Mouse (Mus musculus) embryonic facial prominence, embryonic 13.5 days (tissue): ENCODE measurements around the gene Srgap2. TPM values are rescaled to one million over a fixed set of nuclear protein-coding genes. Genes with fewer than 3 reads are reported as not detected.

Experiments used
- ATAC-seq: fragments of 200-750 bp; cut with Nextera tagmentation; 2 replicates; pipeline ENCODE4 v1.8.0; 2017; ENCODE audit warnings: low read depth; ENCODE audit not compliant: insufficient number of reproducible peaks, insufficient read depth, low FRiP score, low TSS enrichment
- H3K27ac ChIP-seq: fragments of 300-500 bp; sonication (generic); 2 replicates; pipeline ENCODE4 v1.5.1; 2015; ENCODE audit warnings: moderate library complexity, mild to moderate bottlenecking, inconsistent platforms
- H3K27me3 ChIP-seq: fragments of 300-500 bp; sonication (generic); 2 replicates; pipeline ENCODE4 v1.6.1; 2015; ENCODE audit warnings: mild to moderate bottlenecking, inconsistent platforms
- H3K36me3 ChIP-seq: fragments of 300-500 bp; sonication (generic); 2 replicates; pipeline ENCODE4 v1.6.1; 2015; ENCODE audit warnings: mild to moderate bottlenecking, inconsistent platforms
- H3K4me1 ChIP-seq: fragments of 300-500 bp; sonication (generic); 2 replicates; pipeline ENCODE4 v1.6.1; 2015; ENCODE audit warnings: inconsistent platforms
- H3K4me2 ChIP-seq: fragments of 300-500 bp; sonication (generic); 2 replicates; pipeline ENCODE4 v1.6.1; 2015; ENCODE audit warnings: moderate library complexity, mild to moderate bottlenecking, inconsistent platforms
- H3K4me3 ChIP-seq: fragments of 300-500 bp; sonication (generic); 2 replicates; pipeline ENCODE4 v1.5.1; 2015; ENCODE audit warnings: mild to moderate bottlenecking, inconsistent platforms
- H3K9ac ChIP-seq: fragments of 300-500 bp; sonication (generic); 2 replicates; pipeline ENCODE4 v1.6.1; 2015; ENCODE audit warnings: mild to moderate bottlenecking, inconsistent platforms
- H3K9me3 ChIP-seq: fragments of 300-500 bp; sonication (generic); 2 replicates; pipeline ENCODE4 v1.6.1; 2016; ENCODE audit warnings: inconsistent platforms
- WGBS: fragments of 180-500 bp; shearing (Covaris S2); methylation state at CpG from one replicate; pipeline ENCODE4 v1.1.7; 2015; ENCODE audit warnings: mixed read lengths; 5-methylcytosine and 5-hydroxymethylcytosine counted together
- polyA plus RNA-seq: library from polyadenylated mRNA; unstranded; fragments of >200 nt; fragmentation: Nextera tagmentation; extraction: Ambion mirVana; gene quantifications from 2 replicates; pipeline ENCODE4 v1.2.1, GENCODE M21; 2015

Srgap2 gene
- polyA plus RNA-seq, 1 experiment from 2014 or later = 16.6 TPM

DNA sequence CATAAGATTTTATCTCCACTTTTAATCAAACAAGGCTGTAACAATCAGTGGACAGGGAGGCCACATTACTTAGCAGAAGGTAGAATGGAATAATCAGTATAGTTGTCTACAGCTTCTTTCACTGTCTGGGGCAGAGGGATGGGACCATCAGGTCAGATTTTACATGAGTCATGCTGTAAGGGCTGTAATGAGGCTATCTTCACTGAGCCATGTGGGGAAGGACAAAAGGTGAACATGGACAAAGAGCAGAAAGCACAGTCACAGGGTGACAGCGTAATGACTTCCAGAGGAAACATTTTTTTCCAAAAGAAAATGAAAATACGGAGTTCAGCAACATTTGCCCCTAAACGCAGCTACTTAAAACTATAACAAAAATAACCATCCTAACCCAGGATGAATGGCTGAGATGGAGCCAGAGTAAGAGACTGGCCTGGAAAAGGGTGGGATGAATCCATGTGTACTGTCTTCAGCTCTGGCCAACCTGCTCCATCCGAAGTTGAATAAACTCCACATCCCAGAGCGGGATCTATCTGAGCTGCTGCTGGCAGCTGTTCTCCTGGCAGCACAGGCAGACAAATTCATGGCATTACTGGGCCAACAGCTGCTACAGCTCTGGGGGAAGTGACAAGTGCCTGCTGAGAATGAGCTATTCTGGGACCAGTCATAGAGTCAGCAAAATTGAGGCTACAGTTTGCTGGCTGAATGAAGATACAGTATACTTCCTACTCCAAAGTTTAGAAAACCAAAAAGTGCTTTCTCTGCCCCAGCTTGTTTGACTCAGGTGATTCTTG is 95.5 kb downstream of the Srgap2 start:
- Histone ChIP-seq H3K27me3 (no peaks in the 10 kb centered on the region), H3K27ac (no peak overlapping the region), H3K9me3 (no peaks in the 10 kb centered on the region), H3K4me3 (no peak overlapping the region), H3K4me2 (no peak overlapping the region), H3K4me1 (peaks cover 34% of the 10 kb centered on the region), H3K36me3 (no peaks in the 10 kb centered on the region), H3K9ac (no peak overlapping the region)
- no peak for ATAC-seq
- 74% methylated on average over 5 of the region's 5 CpGs for WGBS

DNA sequence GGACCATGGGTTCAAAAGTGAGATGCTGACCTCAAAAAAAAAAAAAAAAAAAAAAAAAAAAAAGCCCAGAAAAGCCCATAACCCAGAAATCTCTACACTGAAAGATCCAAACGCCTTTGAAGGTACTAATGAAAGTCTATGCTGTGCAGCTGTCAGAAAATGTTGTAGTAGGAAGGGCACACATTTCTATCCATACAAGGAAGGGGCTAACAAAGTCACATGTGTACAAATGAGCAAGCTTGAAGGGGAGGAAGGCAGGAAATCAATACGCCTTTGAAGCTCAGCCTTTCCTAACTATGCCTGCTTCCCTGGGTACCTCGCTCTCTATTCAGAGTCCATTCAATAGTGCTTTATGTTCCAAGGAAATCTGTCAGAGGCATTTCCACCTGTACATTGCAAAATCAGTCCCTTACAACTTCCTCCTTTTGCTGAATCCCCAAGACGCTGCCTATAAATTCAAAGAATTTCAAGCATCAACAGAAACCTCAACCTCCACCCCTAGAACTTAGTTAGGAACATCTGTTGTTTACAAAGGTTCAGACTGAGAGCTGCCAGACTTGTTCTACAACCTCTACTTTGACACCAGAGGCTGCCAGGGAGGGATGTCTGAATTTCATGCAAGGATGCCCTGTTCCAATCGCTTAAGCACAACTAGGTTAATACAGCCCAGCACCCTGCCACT is 99.9 kb downstream of the Srgap2 start:
- 9% methylated on average over 5 of the region's 5 CpGs for WGBS
- Histone ChIP-seq H3K36me3 (no peaks in the 10 kb centered on the region), H3K4me3 (no peak overlapping the region), H3K4me2 (no peak overlapping the region; the same call in 1 of the 2 replicates), H3K9me3 (no peaks in the 10 kb centered on the region), H3K27ac (peak overlapping the region; percentile 30), H3K4me1 (peaks cover 35% of the 10 kb centered on the region), H3K27me3 (no peaks in the 10 kb centered on the region), H3K9ac (no peak overlapping the region)
- ATAC-seq = no peak

DNA sequence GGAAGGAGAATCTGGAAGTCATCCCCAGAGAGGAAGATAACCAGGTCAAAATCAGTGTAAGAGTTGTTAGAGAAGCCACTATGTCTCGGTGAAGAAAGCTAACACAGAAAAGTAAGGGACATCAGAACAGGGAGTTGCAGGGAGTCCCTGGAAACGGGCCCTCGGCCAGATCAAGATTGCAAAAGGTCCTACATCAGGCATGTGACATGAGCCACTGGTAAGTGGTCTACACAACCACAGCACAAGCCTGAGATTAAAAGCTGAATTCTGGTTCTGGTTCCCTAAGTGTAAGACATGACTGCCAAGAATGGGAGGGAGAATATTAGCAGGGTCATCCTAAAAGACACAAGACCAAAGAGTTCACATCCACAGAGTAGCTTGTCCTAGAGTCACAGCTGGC is 104.1 kb downstream of the Srgap2 start:
- 87% methylated on average over 3 of the region's 3 CpGs for WGBS
- H3K4me1 ChIP-seq = peaks cover 21% of the 10 kb centered on the region
- H3K27ac ChIP-seq = no peak overlapping the region
- no peaks in the 10 kb centered on the region for H3K27me3 ChIP-seq
- no peaks in the 10 kb centered on the region for H3K9me3 ChIP-seq
- H3K4me3 ChIP-seq = no peak overlapping the region
- ATAC-seq = no peak
- no peaks in the 10 kb centered on the region for H3K36me3 ChIP-seq
- no peak overlapping the region for H3K4me2 ChIP-seq
- no peak overlapping the region for H3K9ac ChIP-seq

DNA sequence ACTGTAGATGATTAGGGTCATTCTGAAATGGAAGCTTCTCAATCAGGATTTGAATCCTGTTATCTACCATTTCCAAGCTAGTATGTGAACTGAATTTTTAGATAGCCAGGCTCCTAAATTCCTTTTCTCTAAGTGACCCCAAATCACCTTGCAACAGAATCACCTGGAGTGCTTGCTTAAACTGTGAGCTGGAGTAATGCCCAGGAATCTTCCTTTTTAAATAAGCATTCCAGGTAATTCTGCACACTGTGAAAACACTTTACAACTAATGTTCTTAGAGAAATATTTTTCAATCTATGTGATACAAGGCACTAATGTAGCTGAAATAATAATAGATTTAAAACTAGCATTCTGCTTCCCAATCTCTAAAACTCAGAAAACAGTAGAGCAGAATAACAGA is 106.0 kb downstream of the Srgap2 start:
- Histone ChIP-seq H3K27ac (no peak overlapping the region), H3K4me3 (no peak overlapping the region), H3K4me2 (no peak overlapping the region), H3K36me3 (no peaks in the 10 kb centered on the region), H3K4me1 (0 out of 2 replicates have a peak, but pooled peaks cover 9% of the 10 kb centered on the region), H3K27me3 (no peaks in the 10 kb centered on the region), H3K9me3 (no peaks in the 10 kb centered on the region), H3K9ac (no peak overlapping the region)
- no peak for ATAC-seq

DNA sequence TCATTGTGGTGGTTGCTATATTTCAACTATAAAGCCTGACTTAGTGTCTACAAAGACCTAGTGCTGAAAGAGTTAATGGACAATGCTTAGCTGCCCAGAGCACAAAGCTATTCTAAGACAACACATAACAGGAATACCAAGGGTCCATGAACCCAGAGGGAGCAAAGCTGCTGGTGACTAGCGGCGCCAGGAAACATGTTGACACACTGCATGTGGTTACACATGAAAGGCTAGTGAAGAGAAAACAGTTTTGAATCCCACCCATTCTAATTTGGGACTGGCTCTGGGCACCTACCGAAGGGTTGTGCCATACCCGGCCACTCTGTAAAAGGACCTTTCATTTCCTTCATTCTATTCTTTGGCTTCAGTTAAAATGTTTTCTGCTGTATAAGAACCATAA is 106.5 kb downstream of the Srgap2 start:
- 62% methylated on average over 4 of the region's 4 CpGs for WGBS
- Histone ChIP-seq H3K27ac (no peak overlapping the region), H3K36me3 (no peaks in the 10 kb centered on the region), H3K4me1 (0 out of 2 replicates have a peak, but pooled peaks cover 9% of the 10 kb centered on the region), H3K9ac (no peak overlapping the region), H3K4me2 (no peak overlapping the region), H3K27me3 (no peaks in the 10 kb centered on the region), H3K9me3 (no peaks in the 10 kb centered on the region), H3K4me3 (no peak overlapping the region)
- ATAC-seq = no peak

DNA sequence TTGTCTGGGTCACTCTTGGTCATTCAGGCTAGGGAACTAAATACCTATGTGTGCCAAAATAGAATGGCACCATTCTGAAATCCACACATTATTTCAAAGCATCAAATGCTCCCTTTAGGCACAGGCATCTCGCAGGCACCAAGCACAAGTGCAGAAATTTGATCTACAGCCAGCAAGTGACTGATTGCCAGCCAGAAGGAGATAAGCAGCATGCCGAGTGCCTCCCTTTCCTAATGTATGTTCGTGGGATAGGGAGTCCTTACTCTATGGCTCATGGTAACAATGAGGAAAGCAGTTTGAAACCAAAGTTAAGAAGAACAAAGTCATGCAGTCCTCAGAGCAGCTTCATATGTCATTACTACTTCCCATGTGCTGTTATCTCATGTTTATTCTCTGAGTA is 107.8 kb downstream of the Srgap2 start:
- 34% methylated on average over 3 of the region's 3 CpGs for WGBS
- ATAC-seq = no peak
- Histone ChIP-seq H3K36me3 (no peaks in the 10 kb centered on the region), H3K9me3 (no peaks in the 10 kb centered on the region), H3K4me3 (no peak overlapping the region), H3K4me2 (no peak overlapping the region), H3K27ac (no peak overlapping the region), H3K9ac (no peak overlapping the region), H3K4me1 (0 out of 2 replicates have a peak, but pooled peaks cover 9% of the 10 kb centered on the region), H3K27me3 (no peaks in the 10 kb centered on the region)

DNA sequence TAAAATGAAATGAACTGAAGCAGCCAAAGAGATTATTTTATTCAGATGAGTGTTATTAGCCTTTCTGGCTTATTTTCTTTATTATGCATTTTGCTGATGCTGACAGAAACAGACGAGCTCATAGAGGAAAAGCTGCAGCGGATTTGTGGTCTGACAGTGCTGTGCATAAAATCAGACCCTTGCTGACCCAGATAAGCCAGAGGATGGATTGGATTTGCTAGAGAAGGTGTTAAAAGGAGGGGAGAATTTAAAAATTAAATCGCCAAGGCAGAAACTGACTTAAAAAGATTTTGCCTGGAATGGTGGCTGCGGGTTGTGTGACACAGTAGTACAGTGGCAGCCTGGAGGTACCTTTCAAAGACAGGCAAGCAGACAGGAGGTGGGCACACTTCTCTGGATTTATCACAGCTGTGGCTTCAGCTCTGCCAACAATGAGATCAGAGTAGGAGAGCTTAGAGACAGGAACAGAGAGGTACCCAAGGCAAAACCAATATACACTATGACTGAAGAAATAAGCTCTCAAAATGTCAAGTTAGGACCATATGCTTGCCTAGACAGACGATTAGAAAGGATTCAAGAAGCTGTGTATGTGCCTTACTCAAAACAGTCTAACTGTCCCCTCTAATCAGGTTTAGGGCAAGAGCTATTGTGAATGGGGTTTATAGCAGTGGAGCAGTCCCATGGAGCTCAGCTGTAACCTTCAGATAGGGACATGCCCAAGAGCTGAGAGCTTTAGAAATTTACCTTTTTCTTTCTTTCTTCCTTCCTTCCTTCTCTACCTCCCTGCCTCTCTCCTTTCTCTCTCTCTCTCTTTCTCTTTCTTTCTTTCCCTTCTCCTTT is 109.1 kb downstream of the Srgap2 start:
- no peak for ATAC-seq
- Histone ChIP-seq H3K9me3 (no peaks in the 10 kb centered on the region), H3K4me3 (no peak overlapping the region), H3K27ac (no peak overlapping the region), H3K4me2 (no peak overlapping the region), H3K9ac (no peak overlapping the region), H3K27me3 (no peaks in the 10 kb centered on the region), H3K4me1 (0 out of 2 replicates have a peak, but pooled peaks cover 9% of the 10 kb centered on the region), H3K36me3 (no peaks in the 10 kb centered on the region)
- WGBS = 63% methylated on average over 5 of the region's 5 CpGs

DNA sequence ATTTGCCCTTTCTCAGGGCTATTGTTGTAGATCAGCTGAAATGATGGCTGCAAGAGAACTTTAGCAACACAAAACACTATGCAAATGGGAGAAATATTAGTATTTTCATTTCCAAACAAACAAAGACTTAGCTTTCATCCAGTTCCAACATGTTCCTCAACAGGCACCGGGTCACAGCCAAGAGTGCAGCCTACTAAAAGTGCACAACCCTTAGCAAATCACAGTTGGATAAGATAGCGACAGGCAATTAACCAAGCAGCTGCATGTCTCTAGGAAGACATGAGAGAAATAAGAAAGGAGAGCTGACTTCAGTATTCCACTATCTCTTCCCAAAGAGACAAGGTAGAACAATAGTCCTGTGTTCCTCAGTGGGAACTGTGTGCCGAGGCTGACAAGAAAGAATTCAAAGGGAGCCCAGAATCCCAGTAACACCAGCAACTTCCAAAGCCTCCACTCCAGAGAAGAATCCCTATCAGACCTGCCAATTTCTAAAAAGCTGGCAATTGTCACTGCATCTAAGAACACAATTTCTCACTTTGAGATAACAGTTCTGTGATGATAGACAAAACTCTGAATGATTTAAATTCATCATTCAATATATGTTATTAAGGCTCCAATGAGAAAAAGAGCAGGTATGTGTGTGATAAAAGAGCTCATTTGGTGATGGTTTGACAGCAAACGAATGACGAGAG is 109.9 kb downstream of the Srgap2 start:
- no peaks in the 10 kb centered on the region for H3K27me3 ChIP-seq
- H3K9ac ChIP-seq = no peak overlapping the region
- H3K27ac ChIP-seq = no peak overlapping the region
- 68% methylated on average over 5 of the region's 5 CpGs for WGBS
- 0 out of 2 replicates have a peak, but pooled peaks cover 9% of the 10 kb centered on the region for H3K4me1 ChIP-seq
- no peaks in the 10 kb centered on the region for H3K36me3 ChIP-seq
- H3K4me2 ChIP-seq = no peak overlapping the region
- no peak for ATAC-seq
- H3K9me3 ChIP-seq = no peaks in the 10 kb centered on the region
- H3K4me3 ChIP-seq = no peak overlapping the region

DNA sequence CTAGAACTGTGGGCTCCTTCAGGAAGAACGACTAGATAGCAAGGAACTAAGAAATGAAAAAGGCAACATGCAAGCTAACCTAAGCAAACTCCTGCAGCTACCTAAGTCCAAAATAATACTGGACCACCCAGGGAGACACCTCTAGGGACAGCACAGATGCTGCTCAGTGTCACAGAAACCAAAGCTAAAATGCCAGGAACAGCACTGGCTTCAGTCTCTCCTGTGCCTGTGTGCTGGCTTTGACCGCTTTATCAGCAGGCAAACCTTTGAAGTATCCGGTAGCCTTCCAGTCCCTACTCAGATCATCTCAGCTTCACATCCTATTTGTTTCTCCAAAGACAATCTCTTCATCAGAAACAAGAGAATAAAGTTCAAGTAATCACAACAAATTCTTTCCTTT is 123.6 kb downstream of the Srgap2 start:
- no peak for ATAC-seq
- H3K4me3 ChIP-seq = no peak overlapping the region
- H3K27me3 ChIP-seq = no peaks in the 10 kb centered on the region
- H3K9ac ChIP-seq = no peak overlapping the region
- 67% methylated on average over 3 of the region's 3 CpGs for WGBS
- H3K27ac ChIP-seq = no peak overlapping the region
- H3K9me3 ChIP-seq = no peaks in the 10 kb centered on the region
- H3K4me2 ChIP-seq = no peak overlapping the region
- H3K36me3 ChIP-seq = 0 out of 2 replicates have a peak, but pooled peaks cover 4% of the 10 kb centered on the region
- no peaks in the 10 kb centered on the region for H3K4me1 ChIP-seq

DNA sequence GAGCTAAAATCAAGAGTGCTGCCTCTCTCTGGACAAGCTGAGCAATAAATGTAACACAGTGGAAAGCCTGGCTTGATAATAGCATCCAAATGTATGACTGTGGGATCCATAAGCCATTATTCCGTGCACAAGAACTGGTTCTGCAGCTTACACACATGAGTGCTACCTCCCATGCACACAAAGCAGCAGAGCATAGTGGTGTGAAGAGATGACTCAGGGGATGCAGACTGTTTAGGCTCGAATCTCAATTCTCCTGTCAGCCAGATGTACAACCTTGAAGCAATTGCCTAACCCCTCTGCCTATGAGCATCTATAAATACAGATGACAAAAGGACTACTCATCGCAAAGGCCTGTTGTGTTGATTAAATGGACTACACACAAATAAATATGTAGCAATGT is 126.3 kb downstream of the Srgap2 start:
- no peak overlapping the region for H3K27ac ChIP-seq
- H3K9ac ChIP-seq = no peak overlapping the region
- H3K36me3 ChIP-seq = 0 out of 2 replicates have a peak, but pooled peaks cover 4% of the 10 kb centered on the region
- no peaks in the 10 kb centered on the region for H3K4me1 ChIP-seq
- H3K9me3 ChIP-seq = no peaks in the 10 kb centered on the region
- H3K4me2 ChIP-seq = no peak overlapping the region
- no peak for ATAC-seq
- H3K27me3 ChIP-seq = no peaks in the 10 kb centered on the region
- WGBS = 70% methylated on average over 3 of the region's 3 CpGs
- H3K4me3 ChIP-seq = no peak overlapping the region

DNA sequence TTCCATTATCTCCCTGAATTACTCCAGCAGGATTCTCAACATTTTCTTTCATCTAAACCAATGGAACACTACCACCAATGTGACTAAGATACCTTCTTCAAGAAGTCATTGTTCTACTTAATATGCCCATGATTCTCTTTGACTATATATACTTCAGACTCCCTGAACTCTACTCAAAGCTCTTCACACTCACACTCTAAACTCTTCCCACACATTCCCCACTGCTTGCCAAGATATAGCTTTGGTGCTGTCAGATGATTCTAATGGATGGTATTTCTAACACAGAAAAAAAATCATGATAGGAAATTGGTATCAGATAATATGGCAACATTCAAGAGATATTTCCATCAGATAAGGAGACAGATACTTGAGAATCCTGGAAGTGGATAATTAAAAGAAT is 129.0 kb downstream of the Srgap2 start:
- H3K27ac ChIP-seq = no peak overlapping the region
- no peaks in the 10 kb centered on the region for H3K4me1 ChIP-seq
- H3K4me3 ChIP-seq = no peak overlapping the region
- no peak overlapping the region for H3K9ac ChIP-seq
- H3K27me3 ChIP-seq = no peaks in the 10 kb centered on the region
- H3K4me2 ChIP-seq = no peak overlapping the region
- ATAC-seq = no peak
- H3K36me3 ChIP-seq = no peaks in the 10 kb centered on the region
- no peaks in the 10 kb centered on the region for H3K9me3 ChIP-seq
